Mouse (Mus musculus) G1E (cell line): ENCODE measurements around the gene Ago3.

Experiments used
- CTCF ChIP-seq: IDR thresholded peaks from 2 replicates; pipeline ENCODE4 v1.5.1; 2012; ENCODE audit warnings: low read depth, low read length, inconsistent platforms, mixed read lengths
- POLR2AphosphoS5 ChIP-seq: IDR thresholded peaks from 2 replicates; pipeline ENCODE4 v1.6.1; 2012; ENCODE audit warnings: low read depth, low read length, inconsistent platforms; ENCODE audit not compliant: insufficient replicate concordance

- TF ChIP-seq POLR2AphosphoS5 (no peak), CTCF (no peak)
These were observed 120.0 kb downstream of the Ago3 start for GRCm38 (mm10) chr4:126309211-126309921.
